Mouse (Mus musculus) intestine, embryonic 14.5 days (tissue): Measurements from ENCODE around the gene 1600002K03Rik. TPM values are rescaled to one million over a fixed set of nuclear protein-coding genes. Genes with fewer than 3 reads are reported as not detected.

ENCODE experiments used
- ATAC-seq: fragments of 200-750 bp; cut with Nextera tagmentation; replicated peaks from 2 replicates; pipeline ENCODE4 v1.8.0; 2017; ENCODE audit warnings: low read depth, moderate number of reproducible peaks, moderate TSS enrichment, moderate library complexity; ENCODE audit not compliant: low FRiP score, low TSS enrichment
- DNase-seq: peaks from one replicate; pipeline ENCODE4 v3.0.0-alpha.2; 2018; ENCODE audit warnings: low spot score
- H3K27ac ChIP-seq: fragments of 300-500 bp; sonication (generic); 2 replicates; pipeline ENCODE4 v1.5.1; 2014; ENCODE audit warnings: low read depth, mild to moderate bottlenecking, control low read depth
- H3K27me3 ChIP-seq: fragments of 300-500 bp; sonication (generic); replicated peaks from 2 replicates; pipeline ENCODE4 v1.6.1; 2014; ENCODE audit warnings: low read length, control low read depth; ENCODE audit not compliant: control insufficient read depth, insufficient read depth
- H3K36me3 ChIP-seq: fragments of 300-500 bp; sonication (generic); 2 replicates; pipeline ENCODE4 v1.6.1; 2014; ENCODE audit warnings: low read length, control low read depth; ENCODE audit not compliant: control insufficient read depth, insufficient read depth
- H3K4me1 ChIP-seq: fragments of 300-500 bp; sonication (generic); replicated peaks from 2 replicates; pipeline ENCODE4 v1.6.1; 2014; ENCODE audit warnings: low read length, control low read depth, mixed read lengths; ENCODE audit not compliant: control insufficient read depth, insufficient read depth
- H3K4me2 ChIP-seq: fragments of 300-500 bp; sonication (generic); 2 replicates; pipeline ENCODE4 v1.6.1; 2014; ENCODE audit warnings: low read length
- H3K4me3 ChIP-seq: fragments of 300-500 bp; sonication (generic); 2 replicates; pipeline ENCODE4 v1.5.1; 2014; ENCODE audit warnings: low read depth, low read length, control low read depth, mixed read lengths
- H3K9ac ChIP-seq: fragments of 300-500 bp; sonication (generic); 2 replicates; pipeline ENCODE4 v1.6.1; 2014; ENCODE audit warnings: mild to moderate bottlenecking, low read length
- H3K9me3 ChIP-seq: fragments of 300-500 bp; sonication (generic); 2 replicates; pipeline ENCODE4 v1.6.1; 2016; ENCODE audit warnings: low read length, control low read depth; ENCODE audit not compliant: control insufficient read depth
- WGBS: fragments of 180-500 bp; shearing (Covaris S2); extraction: QIAGEN DNeasy Blood & Tissue Kit; methylation state at CpG from one replicate; pipeline ENCODE4 v1.1.7; 2014; 5-methylcytosine and 5-hydroxymethylcytosine counted together
- polyA plus RNA-seq: library from polyadenylated mRNA; unstranded; fragments of >200 nt; fragmentation: Nextera tagmentation; extraction: Ambion mirVana; gene quantifications from 2 replicates; pipeline ENCODE4 v1.2.1, GENCODE M21; 2014

Gene 1600002K03Rik
- polyA plus RNA-seq, 1 experiment from 2014 or later: 16.7 TPM

DNA sequence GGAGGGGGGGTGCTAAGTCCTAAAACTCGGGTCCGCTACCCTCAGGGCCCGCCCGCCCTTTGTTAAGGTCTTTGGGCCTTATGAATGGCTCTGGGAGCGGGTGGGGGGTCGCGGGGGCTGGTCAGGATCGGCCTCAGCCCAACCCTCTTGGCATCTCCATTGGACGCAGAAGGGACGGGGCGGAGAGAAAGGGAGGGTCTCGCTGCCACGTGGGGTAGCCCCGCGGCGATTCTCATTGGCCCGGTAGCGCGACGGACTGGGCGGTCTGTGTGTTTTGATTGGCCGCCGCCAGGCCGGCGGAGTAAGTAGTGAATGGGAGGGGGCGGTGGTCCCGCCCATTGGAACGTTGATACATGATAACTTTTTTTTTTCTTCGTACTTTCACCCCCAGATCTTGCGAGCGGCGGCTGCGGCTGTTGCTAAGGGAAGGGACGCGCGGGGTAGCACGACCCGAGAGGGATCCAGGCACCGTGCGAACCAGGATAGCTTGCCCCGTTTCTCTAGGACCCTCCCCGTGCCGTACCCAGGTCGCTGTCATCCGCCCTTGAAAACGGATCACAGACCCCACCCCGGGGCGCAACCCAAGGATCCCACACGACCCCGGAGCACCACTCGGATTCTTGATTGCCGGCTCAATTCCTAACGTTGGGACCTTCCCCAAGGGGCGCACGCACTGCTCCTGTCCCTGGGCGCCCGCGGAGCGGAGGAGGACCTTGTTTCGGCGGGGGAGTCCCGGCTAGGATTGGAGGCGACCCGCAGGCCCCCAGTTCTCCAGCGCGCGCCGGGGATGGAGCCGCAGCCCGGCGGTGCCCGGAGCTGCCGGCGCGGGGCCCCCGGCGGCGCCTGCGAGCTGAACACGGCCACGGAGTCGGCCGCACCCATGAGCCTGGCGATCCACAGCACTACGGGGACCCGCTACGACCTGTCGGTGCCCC lies 23.2 kb upstream of the 1600002K03Rik start:
- H3K4me2 ChIP-seq: peak overlapping the region; percentile 98
- peaks cover 42% of the 10 kb centered on the region for H3K4me1 ChIP-seq
- H3K27ac ChIP-seq: peak overlapping the region; percentile 99
- no peaks in the 10 kb centered on the region for H3K9me3 ChIP-seq
- DNase-seq: peak; percentile 98
- WGBS: under 1% methylated on average over 88 of the region's 88 CpGs
- H3K9ac ChIP-seq: peak overlapping the region; percentile 99
- H3K36me3 ChIP-seq: peaks cover 56% of the 10 kb centered on the region
- no peaks in the 10 kb centered on the region for H3K27me3 ChIP-seq
- ATAC-seq: peak; percentile 82
- H3K4me3 ChIP-seq: peak overlapping the region; percentile 93

DNA sequence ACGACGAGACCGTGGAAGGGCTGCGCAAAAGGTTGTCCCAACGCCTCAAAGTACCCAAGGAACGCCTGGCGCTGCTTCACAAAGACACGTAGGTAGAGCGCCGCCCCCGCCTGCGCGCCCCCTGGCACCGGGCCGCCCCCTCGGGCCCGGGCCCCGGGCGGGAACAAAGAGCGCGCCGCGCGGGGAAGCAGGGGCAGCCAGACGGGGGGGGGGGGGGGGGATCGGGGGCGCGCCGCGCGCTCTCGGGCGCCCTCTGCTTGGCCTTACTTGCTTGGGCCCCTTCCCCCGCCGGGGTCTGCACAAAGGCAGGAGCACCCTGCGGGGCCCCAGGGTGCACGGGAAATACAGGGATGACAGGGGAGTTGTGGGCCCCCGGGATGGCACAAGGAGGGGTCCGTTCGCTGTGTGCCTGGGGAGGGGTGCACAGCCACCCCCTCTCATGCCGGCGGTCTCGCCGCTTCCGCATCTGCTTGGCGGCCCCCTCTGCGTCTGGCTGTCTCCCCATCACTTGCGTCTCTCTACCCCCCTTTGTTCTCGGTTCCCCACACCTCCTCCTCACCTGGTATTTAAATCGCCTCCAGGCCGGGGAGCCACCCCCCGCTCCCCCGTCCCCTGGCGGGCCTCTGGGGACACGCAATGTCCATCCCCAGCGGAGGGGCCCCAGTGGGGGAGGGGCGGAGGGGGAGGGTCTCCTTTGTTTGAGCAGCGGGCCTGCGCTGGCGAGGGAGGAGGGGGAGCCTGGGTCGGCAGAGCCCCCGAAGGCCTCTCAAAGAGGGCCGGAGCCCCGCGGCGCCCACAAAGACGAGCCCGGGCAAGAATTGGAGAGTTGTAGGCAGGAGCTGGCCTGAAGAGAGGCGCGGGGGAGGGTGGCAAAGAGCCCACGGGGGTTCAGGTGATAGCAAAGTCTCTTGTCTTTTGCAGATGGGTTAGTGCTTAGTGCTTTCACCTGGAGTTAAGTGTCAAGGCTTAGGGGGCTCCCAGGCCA lies 22.2 kb upstream of the 1600002K03Rik start:
- H3K4me3 ChIP-seq: peak overlapping the region; percentile 93
- WGBS: 2% methylated on average over 47 of the region's 71 CpGs
- no peaks in the 10 kb centered on the region for H3K27me3 ChIP-seq
- DNase-seq (peak; percentile 92), ATAC-seq (no peak)
- H3K36me3 ChIP-seq: peaks cover 58% of the 10 kb centered on the region
- no peaks in the 10 kb centered on the region for H3K9me3 ChIP-seq
- H3K4me2 ChIP-seq: peak overlapping the region; percentile 98
- peak overlapping the region; percentile 99 for H3K9ac ChIP-seq
- peak overlapping the region; percentile 99 for H3K27ac ChIP-seq
- peaks cover 47% of the 10 kb centered on the region for H3K4me1 ChIP-seq

DNA sequence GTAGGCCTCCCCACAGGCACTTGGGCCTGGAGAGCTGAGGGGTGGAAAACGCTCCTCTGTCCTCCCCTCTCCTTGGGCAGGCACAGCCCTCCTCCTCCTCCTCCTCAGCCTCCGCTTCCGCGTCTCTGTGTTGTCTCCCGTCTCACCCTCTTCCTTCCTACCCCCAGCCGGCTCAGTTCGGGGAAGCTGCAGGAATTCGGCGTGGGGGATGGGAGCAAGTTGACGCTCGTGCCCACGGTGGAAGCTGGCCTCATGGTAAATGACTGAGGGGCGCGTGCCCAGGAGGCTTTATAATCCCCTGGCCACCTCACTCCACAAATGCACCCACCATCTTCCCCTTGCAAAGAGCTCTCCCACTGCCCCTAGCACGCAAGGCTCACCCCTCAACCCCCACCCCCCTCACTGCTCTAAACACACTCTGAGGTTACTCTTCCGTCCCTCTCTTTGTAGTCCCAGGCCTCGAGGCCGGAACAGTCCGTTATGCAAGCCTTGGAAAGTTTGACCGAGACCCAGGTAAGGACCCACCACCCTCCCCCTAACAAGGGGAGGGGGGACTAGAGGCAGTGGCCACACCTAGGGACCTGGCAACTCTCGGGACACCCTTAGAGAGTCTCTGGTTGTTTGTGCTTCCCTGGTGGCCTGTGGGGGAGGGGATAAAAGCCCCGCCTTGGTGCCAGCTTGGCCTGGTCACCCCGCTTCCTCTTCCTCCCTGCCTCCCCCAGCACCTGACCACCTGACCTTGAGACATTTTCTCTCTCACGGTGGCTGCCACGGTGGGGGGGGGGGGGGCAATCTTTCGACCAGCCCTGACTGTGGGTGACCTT lies 21.3 kb upstream of the 1600002K03Rik start:
- Histone ChIP-seq H3K9ac (peak overlapping the region; percentile 99), H3K27ac (peak overlapping the region; percentile 99), H3K4me3 (peak overlapping the region; percentile 93), H3K36me3 (peaks cover 58% of the 10 kb centered on the region), H3K9me3 (no peaks in the 10 kb centered on the region), H3K4me1 (peaks cover 46% of the 10 kb centered on the region), H3K4me2 (peak overlapping the region; percentile 98), H3K27me3 (no peaks in the 10 kb centered on the region)
- ATAC-seq (no peak), DNase-seq (peak; percentile 86)
- under 1% methylated on average over 26 of the region's 26 CpGs for WGBS

DNA sequence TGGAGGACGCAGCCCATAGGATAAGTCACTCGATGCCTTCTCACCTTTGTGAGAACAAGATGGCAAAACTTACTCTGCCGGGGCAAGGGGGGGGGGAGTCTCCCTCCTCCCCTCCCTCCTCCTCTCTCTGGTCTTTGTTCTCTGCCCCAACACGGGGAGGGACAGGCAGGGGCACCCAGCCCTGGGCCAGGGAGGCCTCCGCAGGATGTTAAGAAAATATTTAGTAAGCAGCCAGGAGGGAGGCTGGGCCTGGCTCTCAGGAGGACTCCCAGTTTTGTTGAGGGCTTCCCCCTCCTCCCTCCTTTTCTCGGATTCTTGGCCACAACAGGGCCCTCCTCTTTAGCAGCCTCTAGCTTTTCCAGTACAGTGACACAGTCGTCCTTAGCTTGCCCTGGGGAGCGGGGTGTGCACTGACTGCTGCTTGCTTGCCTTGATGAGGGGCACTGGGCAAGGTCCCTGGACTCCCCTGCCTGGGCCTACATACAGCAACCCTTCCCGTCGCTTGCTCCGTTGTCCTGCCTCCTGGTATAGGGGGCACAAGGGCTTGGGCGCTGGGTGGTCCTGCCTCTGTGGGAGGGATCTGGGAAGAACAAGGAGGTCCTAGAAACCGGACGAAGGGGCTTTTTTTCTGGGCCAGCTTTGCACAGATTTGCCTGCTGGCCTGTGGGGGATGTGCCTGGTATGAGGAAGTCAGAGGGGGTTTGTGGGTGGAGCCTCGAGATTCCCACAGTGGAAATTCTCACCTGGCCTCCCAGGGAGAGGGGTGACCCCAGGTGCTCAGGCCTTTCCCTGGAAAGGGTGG lies 20.5 kb upstream of the 1600002K03Rik start:
- Histone ChIP-seq H3K27ac (peak overlapping the region; percentile 99), H3K36me3 (peaks cover 63% of the 10 kb centered on the region), H3K27me3 (no peaks in the 10 kb centered on the region), H3K9ac (peak overlapping the region; percentile 99), H3K4me2 (peak overlapping the region; percentile 98), H3K9me3 (no peaks in the 10 kb centered on the region), H3K4me3 (peak overlapping the region; percentile 93), H3K4me1 (peaks cover 46% of the 10 kb centered on the region)
- ATAC-seq: no peak
- WGBS: 4% methylated on average over 15 of the region's 15 CpGs
- DNase-seq: peak; percentile 85

DNA sequence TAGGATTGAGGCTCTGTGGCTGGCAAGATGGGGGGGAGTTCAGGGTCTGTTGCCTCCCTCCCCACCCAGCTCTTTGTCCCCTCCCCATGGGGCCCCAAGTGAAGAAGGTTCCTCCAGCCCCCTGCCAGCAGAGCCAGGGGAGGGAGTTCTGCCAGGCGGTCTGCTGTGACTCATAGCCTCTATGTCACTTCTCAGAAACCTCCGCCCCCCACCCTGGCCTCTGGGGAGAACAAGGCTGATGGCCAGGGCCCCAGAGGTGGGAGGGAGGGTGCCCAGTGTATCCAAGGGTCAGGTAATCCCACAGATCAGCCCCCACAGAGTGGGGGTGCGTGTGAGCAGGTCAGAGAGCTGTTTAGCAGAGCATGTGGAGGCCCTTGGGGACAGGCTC lies 19.9 kb upstream of the 1600002K03Rik start:
- H3K9ac ChIP-seq: peak overlapping the region; percentile 99
- WGBS: 22% methylated on average over 3 of the region's 3 CpGs
- H3K4me3 ChIP-seq: peak overlapping the region; percentile 93
- peak overlapping the region; percentile 99 for H3K27ac ChIP-seq
- DNase-seq: peak; percentile 73
- H3K9me3 ChIP-seq: no peaks in the 10 kb centered on the region
- H3K36me3 ChIP-seq: peaks cover 67% of the 10 kb centered on the region
- H3K27me3 ChIP-seq: no peaks in the 10 kb centered on the region
- no peak for ATAC-seq
- peak overlapping the region; percentile 98 for H3K4me2 ChIP-seq
- H3K4me1 ChIP-seq: peaks cover 51% of the 10 kb centered on the region

DNA sequence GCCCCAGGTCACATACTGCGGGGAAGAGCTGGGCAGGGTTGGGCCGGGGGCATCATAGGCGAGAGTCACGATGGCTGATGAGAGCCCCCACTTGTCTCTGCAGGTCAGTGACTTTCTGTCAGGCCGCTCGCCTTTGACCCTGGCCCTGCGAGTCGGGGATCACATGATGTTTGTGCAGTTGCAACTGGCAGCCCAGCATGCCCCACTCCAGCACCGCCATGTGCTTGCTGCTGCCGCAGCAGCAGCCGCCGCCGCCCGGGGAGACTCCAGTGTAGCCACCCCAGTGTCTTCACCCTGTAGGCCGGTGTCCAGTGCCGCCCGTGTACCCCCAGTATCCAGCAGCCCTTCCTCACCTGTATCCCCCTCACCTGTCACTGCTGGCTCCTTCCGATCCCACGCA lies 19.0 kb upstream of the 1600002K03Rik start:
- H3K4me1 ChIP-seq: peaks cover 56% of the 10 kb centered on the region
- H3K27me3 ChIP-seq: no peaks in the 10 kb centered on the region
- DNase-seq (no peak), ATAC-seq (no peak)
- WGBS: 77% methylated on average over 19 of the region's 19 CpGs
- 0 out of 2 replicates have a peak overlapping the region, but pooled peaks have one; percentile 99 for H3K9ac ChIP-seq
- peak overlapping the region; percentile 93; the same call in 1 of the 2 replicates for H3K4me3 ChIP-seq
- no peaks in the 10 kb centered on the region for H3K9me3 ChIP-seq
- H3K4me2 ChIP-seq: peak overlapping the region; percentile 98
- H3K27ac ChIP-seq: no peak overlapping the region
- H3K36me3 ChIP-seq: peaks cover 67% of the 10 kb centered on the region

DNA sequence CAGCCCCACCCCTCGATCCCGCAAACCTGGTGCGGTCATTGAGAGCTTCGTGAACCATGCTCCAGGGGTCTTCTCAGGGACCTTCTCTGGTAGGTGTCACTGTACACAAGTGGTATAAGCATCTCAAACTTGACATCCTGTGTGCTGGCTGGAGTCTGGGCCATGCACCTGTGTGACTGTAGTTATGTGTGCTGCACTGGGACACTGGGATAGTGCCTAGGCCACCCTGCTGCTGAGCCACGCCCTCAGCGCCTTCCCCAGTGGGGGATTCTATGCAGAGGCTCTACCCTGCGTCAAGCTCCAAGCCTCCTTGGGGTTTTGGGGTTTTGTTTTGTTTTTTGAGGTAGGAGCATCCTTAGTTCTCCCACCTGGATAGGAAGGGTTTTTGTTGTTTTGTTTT lies 18.4 kb upstream of the 1600002K03Rik start:
- Histone ChIP-seq H3K27ac (no peak overlapping the region), H3K4me3 (no peak overlapping the region), H3K4me1 (peaks cover 62% of the 10 kb centered on the region), H3K36me3 (peaks cover 67% of the 10 kb centered on the region), H3K4me2 (no peak overlapping the region), H3K9ac (no peak overlapping the region), H3K27me3 (no peaks in the 10 kb centered on the region), H3K9me3 (no peaks in the 10 kb centered on the region)
- no peak for DNase-seq
- ATAC-seq: no peak
- whole genome bisulfite sequencing: 86% methylated on average over 7 of the region's 7 CpGs
